Mouse (Mus musculus): Measurements from ENCODE around the gene Uqcr11.

GRCm38 (mm10) chr10:80356737-80357136 is 49.9 kb downstream of the Uqcr11 start:
- TF ChIP-seq EP300 (IDR thresholded peaks at IDR 0.05; ENCODE audit: low read depth) (no peak), CTCF (IDR thresholded peaks at IDR 0.05; ENCODE audit: low read depth) (no peak)

All from heart, postnatal 0 days (tissue).